Mouse (Mus musculus) urinary bladder, postnatal 4 days (tissue): Measurements from ENCODE around the gene Smarce1.
A peak's percentile ranks its signal among the peaks of the same experiment; 100 is the strongest.
"Not testable (repeated sequence)": the region's sequence is repeated elsewhere in the genome, so short reads cannot be mapped to it uniquely, and the experiment has no call there.

Experiments used
- DNase-seq, 2 experiments: peaks; one replicate each; pipeline ENCODE4 v3.0.0; 2021 to 2022; ENCODE audit warnings: low spot score in 2 of 2

The Smarce1 gene

DNA sequence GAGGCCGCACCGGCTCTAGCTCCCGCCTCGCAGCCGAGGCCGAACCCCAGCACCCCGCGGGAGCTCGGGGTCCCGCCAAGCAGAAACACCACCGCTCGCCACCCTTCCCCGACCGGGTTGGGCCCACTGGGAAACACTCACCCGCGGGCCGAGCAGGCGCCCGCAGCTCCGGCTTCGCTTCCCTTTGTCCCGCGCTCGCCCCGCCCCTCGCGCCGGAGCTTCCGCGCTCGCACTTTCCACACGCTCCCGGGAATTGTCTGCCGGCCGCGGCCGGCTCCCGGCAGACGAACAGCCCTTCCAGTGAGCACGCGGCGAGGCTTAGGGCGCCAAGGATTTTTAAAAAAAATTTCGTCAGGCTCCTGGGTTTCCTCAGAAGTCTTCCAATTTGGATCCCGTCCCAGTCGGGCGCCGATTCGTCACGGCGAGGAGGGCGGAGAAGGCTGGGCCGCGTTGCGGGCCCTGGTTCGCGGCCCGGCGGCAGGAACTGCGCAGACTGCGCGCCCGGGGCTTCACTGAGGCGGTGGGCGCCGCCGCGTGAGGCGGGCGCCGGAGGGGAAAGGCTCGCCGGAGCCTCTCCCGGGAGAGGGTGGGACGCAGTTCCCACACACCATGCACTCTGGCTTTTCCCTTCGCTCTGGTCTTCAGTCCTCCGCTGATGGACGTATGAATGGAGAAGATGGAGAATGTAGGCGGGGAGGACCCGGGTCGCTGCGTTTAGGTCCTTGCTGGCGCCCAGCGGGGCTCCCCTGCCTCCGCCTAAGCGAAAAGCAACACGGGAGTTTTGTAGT lies at the start of gene Smarce1:
Smarce1 (minus strand) TSS at position 757 of the 788 bp plus-strand sequence.
- peak; percentile 74 to 78 for DNase-seq

DNA sequence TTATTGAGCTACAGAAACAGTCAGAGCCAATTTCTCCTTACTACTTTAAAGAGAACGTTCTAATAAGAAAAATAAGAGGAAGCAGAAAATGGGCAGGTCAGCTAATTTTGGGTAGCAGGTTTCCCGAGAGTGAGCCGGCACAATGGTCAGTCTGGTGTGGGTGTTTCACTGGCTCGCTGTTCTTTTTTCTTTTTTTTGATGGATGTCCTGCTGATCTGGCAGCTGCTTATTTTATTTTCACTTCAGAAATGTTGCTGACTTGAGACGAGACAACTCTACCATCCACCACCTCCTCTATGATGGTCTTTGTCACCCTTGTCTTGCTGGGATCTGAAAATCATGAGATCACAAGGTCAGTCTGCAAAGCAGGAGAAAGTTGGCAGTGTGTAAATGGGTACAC lies 49.2 kb upstream of the Smarce1 start:
- DNase-seq, result no peak

DNA sequence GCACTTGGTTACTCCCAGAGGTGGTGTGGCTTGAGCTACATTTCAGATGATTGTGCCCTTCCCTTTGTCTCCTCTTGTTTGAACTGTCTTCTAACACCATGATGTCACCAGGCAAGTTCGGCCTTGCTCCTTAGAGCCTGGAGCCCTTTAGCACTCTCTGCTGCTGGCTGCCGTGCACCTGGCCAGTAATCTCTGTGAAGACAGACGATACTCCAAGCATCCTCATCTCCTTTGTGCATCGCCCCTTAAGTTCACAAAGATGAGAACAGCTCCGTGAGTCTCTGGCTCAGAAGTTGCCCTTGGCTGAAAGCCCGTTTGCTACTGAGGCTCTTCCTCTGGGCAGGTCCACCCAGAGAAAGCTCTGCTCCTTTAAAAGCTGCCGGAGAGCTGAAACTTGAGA lies 46.0 kb upstream of the Smarce1 start:
- DNase-seq, result no peak

DNA sequence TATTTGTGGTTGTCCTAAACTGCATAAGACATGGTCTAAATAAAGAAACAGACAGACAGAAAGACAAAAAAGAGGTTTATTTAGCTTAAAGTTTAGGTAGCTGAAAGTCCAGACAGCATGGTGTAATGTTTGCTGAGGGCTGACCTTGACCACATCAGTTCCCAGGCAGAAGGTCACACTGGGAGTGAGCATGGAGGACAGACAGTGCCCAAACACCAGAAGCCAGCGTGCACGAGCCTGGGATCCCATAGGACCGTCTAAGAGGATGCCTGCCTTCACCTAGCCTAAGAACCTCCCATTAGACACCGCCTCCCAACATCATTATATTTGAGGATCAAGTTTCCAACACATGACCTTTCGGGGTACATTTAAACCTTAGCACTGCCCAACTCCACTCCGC lies 44.8 kb upstream of the Smarce1 start:
- DNase-seq, result no peak

DNA sequence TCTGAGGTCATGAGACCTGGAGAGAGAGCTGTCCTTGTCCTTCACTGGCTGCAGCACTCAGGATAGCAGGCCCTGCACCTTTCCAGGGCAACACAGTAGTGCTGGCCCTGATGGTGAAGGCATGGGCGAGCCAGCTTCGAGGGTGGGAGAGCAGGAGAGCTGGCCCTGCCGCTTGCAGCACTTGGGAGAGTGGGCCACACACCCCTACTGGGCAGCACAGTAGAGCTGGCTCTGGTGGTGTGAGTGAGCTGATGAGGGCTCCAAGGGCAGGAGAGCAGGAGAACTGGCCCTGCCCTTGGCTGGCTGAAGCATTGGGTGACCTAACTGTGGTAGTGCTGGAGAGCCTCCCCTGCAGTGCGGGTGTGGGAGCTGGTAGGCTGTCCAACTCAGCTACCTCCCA lies 41.9 kb upstream of the Smarce1 start:
- DNase-seq, result no peak

DNA sequence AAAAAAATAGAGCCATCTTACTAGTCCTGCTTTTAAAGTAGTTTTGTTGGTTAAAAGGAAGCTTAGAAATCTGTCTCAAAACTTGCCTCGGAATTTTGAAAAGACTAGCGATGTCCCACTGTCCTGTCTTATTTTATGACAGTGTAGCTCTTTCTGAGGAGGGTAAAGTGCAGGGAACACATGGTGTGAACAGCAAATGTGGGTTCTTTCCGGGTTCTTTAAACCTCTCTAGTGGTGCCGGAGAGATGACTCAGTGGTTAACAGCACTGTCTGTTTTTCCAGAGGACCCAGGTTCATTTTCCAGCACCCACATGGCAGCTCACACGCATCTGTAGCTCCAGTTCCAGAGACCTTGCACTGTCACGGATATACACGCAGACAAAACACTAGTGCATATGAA lies 38.4 kb upstream of the Smarce1 start:
- no peak for DNase-seq

DNA sequence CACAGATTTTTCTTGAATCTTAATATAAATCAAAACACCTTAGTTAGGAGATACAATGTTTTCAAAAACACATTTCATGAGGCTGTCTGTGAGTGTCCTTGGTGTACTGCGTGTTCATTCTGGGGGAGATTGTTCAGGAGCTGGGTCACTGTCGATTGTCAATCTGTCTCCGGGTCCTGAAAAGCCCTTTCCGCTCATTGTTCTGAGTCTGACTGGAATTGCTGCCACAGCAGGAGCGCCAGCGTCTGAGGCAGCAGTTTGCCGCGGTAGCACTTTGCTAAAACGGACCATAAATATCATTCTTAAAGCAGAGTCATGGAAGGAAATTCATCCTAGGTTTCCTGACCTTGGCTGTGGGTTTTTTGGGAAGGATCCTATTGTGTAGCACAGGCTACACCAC lies 35.0 kb upstream of the Smarce1 start:
- DNase-seq, result no peak

DNA sequence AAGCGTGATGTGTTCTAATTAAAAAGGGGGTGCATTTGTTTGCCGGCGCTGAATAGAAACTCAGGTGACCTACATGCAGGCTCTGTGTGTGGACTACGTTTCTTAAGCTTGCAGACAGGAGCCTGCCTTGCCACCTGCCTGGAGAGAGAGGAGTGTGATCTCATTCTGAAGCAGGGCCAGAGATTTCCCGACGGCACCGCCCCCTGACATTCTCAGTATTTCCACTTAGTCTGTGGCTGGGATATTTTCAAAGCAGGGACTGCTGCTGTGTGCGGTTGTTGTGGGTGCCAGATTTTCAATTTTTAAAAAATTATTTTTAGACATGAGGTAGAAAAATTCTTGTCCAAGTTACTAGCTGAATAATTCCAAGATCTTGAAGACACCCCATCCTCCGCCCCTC lies 34.4 kb upstream of the Smarce1 start:
- DNase-seq, result no peak

DNA sequence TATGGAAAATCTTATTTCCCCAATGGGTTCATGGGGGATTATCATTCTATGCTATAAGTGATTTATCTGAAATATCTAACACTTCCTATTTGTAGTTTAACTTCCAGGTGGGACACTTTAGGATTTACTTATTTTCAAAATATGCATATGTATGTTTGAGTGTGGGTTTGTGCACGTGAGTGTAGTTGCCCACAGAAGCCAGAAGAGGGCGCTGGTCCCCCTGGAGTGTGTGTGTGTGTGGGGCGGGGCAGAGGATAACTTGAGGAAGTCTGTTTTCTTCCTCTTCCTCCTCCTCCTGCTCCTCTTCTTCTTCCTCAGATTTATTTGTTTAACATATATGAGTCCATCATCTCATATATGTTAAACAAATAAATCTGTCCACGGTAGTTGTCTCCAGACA lies 25.4 kb upstream of the Smarce1 start:
- DNase-seq, result no peak

DNA sequence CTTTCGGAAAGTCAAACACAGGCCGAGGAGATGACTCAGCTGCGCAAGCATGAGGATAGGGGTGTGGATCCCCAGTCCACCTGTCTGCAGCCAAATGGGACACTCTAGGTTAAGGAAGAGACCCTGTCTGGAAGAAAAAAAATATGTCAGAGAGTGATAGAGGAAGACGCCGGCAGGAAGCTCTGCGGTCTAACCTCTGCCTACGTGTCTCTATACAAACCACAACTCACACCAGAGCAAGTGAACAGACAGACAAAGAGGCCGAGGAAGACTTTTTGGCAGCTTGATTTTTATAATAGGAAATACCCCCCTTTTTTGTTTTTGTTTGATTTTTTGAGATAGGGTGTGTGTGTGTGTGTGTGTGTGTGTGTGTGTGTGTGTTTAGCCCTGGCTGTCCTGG lies 24.5 kb upstream of the Smarce1 start:
- DNase-seq, result no peak

DNA sequence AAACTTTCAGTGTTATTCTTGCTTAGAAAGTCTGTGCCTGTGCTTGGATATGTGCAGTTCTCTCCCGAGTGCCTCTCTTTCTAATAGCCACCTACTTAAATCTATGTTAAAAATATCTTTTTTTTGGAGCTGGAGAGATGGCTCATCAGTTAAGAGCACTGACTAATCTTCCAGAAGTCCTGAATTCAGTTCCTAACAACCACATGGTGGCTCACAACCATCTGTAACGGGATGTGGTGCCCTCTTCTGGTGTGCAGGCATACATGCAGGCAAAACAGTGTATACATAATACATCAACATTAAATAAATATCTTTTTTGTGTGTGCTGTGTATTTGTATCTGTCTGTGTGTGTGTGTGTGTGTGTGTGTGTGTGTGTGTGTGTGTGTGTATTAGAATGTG lies 23.1 kb upstream of the Smarce1 start:
- no peak for DNase-seq

DNA sequence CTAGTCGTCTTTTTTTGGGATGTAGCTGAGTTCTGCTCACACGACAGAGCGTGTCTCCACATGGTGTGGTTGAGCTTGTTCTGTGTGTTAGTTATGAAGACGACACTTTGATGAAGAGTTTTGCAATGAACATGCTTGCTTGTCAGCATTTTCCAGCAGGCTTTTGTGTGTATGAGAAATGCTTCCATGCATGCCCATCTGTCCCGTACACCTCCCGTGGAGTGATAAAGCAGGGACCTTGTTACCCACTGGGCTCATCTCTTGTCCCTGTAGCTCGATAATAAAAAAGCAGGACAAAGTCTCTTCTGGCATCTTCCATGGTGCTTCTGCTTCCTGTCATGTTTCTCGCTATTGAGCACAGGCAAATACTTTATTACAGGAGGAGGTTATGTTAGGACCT lies 21.9 kb upstream of the Smarce1 start:
- DNase-seq, result no peak

DNA sequence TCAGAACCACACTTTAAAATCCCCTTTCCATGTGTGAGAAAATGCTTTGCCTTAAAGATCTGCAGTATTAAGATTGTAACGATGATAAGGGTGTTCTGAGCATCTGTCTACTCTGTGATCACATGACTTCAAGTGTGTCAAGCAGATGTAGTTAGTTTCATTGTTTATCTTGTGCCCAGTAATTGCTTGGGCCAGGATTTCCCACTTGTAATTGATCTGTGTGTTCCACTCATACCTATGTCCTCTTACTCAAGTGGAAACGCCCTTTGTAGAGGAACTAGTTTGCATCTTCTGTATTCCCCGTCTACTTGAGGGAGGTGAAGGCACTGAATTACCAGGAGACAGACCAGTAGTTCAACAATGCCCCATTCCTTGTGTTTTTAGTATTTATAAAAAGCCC lies 19.8 kb upstream of the Smarce1 start:
- no peak for DNase-seq

DNA sequence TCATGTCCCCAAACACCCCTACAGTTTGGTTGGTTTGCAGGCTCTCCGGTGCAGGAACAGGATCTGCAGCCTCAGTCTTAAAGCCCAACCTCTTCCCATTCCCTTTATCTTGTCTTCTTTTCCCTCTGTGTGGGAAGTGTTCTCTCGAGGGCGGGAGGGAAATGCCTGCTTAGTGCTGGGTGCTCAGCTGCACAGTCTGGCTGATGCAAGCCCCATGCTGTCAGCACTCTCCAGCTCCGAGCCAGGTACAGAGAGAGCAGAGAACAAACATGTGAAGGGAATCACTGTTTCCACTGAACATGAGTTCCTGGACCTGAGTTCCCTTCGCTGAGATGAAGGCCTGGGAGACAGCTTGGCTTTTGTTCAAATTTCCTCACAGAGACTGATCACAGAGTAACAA lies 19.4 kb upstream of the Smarce1 start:
- no peak for DNase-seq

DNA sequence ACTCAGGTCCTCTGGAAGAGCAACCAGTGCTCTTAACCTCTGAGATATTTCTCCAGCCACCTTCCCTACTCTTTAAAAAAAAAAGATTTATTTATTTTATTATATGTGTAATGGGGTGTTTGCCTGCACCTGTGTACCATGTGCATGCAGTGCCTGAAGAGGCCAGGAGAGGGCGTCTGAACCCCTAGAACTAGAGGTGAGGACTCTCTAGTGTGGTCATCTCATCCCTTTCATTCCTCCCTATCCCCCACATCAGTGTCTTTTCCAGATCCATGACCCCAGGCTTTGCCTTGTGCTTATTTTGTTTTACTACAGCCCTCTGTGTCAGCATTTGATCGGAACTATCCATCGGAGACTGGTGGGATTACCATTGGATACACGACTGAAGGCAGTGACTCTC lies 18.3 kb upstream of the Smarce1 start:
- no peak for DNase-seq

DNA sequence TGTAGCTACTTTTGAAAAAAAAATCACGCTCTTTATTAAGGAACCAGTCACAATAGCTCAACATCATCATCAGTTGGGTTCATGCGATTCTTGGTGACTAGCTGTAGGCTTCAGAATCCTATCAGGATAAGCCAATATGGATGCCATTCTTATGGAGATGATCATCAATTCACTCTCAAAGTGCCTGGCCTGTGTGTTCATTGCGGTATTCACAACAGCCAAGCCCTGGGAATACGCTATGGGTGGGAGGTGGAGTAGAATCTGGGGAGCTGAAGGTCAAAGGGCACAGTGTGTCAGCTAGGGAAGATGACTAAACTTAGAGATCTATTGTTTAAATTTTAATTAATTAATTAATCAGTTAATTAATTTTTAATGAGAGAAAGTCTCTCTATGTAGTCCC lies 17.1 kb upstream of the Smarce1 start:
- DNase-seq, result no peak

DNA sequence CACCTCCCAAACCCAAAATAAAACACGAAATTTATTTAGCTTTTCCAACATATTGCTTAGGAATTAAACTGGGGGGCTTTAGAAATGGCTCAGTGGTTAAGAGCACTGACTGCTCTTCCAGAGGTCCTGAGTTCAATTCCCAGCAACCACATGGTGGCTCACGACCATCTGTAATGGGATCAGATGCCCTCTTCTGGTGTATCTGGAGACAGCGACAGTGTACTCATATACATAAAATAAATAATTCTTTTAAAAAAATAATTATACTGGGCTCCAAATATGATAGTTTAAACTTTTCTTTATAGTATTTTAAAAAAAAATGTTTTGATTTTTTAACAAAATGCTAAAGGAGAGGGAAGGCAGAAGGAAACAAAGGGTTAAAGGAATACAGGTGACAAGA lies 13.7 kb upstream of the Smarce1 start:
- DNase-seq, result not testable (repeated sequence)

DNA sequence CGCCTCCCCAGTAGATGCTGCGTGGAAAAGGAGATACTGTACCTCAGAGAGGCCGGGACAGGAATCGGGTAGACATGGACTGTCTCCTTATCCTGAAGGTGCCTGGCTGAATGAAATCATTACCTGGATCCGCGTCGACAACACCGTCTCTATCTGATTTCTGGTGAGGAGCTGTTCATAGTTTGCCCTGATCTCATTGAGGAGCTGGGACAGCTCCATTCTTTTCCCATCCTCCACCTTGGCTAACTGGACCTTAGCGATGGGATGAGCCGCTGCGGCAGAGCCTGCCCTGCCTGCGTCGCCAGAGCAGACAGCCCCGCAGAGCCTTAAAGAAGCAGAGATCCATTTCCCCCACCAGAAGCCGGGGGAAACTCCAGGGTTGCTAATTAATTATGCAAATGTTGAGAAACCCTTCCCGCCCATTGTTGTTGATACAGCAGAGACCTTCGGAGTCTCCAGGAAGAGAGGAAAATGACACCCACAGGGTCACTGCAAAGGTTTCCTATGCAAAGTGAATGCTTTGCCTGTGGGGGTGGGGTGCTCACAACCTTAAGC lies 13.1 kb upstream of the Smarce1 start, which contains the start of gene Krt222:
Krt222 (minus strand) TSS at position 266 of the 555 bp plus-strand sequence.
- peak in 1 of 2 experiments; percentile 57 for DNase-seq

DNA sequence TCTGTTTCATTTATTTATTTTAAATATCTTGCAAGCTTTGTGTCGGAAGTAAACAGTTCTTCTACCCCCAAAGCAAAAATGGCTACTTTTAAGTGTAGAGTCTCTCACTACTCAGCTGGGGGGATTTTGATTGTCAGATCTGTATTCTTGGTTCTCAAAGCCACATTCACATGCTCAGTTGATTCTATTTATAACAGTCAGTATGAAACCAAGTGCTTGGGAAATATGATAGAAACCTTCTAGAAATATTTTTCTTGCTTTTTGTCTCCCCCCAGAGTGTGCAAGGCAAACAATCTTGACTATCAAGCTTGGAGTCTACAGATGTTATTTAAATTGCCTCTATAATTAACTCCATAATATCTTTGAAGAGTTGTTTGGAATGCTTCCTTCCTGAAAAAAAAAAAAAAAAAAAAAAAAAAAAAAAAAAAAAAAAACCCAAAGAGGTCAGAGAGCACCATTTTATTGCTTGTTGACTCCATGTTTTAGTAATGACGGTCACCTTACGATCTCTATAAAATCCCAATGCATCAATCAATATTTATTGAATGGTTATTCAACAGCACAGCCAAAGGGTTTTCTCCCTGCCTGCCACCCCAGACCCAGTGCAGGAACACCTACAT lies 12.5 kb upstream of the Smarce1 start:
- no peak for DNase-seq

DNA sequence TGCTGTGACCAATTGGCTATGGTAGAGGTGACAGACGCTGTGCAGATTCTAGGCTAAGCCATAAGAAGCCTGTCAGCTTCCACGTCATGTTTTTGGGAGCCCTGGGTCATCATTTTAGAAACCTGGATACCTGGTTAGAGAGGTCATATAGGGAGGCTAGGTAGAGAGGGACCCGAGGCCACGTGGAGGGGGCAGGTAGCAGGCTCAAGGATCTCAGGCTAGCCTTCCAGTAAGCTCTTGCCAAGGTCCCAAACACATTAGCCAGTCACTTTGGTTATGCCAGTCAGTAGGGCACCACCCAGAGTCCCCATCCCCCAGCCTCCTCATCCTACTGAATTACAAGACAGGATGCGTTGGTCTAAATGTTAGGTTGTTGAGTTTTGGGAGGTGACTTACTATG lies 11.2 kb upstream of the Smarce1 start:
- peak in 1 of 2 experiments; percentile 53 for DNase-seq

DNA sequence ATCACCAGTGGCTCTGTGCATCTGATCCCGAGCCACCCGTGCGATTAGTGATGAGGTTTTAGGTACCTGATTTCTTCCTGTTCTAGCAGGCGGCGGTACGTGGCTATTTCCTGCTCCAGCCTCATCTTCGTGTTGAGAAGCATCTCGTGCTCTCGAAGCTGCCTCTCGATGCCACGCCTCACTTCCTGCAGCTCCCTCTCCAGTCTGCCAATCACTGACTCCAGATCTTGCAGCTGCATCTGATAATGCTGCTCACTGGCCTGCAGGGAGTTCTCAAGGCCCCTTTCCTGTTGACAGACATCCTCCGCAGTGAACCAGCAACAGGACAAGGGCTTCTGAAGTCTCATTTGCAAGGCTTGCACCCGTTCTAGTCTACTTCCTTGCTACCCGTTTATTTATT lies 7.7 kb upstream of the Smarce1 start:
- peak in 1 of 2 experiments; percentile 44 for DNase-seq

DNA sequence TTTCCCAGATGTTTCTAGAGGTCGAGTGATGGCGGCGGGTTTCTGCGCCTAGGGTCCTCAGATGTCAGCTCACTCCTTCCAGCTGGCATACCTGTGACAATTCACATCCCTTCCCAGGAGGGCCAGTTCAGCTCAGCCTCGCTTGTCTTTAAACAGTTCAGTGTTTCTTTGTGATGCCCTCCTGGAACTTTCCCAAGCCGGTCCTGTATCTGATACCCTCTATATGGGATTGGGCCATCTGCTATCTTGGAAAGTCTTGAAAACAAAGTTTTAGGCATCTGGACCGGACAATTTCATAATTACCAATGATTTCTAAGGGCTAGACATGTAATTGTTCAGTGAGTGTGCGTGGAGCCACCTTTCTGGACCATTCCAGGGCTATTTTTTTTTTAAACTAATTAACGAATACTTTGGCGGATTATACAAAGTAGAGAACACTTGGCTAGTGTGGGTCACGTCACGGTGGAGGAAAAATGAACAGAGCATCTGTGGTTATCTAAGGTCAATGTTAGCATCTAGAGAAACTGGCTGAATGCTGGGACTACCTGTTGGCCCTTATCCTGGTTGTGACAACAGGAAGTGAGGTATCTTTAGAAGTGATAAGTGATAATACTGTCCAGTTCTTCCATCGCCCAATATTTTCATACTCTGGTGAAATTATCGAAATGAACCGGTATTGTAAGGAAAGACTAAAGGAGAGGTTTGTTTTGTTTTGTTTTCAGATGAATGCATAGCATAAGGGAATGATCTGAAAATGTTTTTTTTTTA lies 416 bp upstream of the Smarce1 start:
- no peak for DNase-seq
